Mouse (Mus musculus): ENCODE measurements around the gene Sema6d. TPM values are rescaled to one million over a fixed set of nuclear protein-coding genes. Genes with fewer than 3 reads are reported as not detected.

Gene Sema6d
- total RNA-seq, 2 experiments from 2014 or later, result not detected

- no peak for ATAC-seq (replicated peaks; ENCODE audit: low FRiP score, low TSS enrichment, poor library complexity, severe bottlenecking)
These were observed 578.7 kb downstream of the Sema6d start for GRCm38 (mm10) chr2:124668431-124668830.

- no peak for ATAC-seq (replicated peaks; ENCODE audit: low FRiP score, low TSS enrichment, poor library complexity, severe bottlenecking)
These were observed 583.3 kb downstream of the Sema6d start for GRCm38 (mm10) chr2:124673117-124673516.

DNA sequence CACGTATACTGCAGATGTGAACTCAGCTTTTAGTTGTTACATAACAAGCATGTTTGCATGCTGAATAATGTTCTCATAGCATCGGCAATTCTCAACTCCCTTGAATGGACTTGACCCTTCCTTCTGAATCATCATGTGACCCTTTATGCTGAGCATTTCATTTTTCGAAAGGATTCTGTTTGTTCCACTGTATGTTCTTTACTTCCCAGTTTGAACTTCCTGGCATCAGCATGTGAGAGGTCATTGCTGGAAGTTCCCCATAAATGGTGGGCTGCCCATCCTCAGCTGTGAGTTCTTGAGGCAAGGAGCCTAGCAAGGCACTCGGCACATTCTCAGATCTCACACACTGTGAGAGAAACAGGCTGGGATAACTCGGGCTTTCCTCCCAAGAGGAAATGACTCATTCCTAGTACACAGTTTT, 594.7 kb downstream of the Sema6d start:
- no peak for ATAC-seq (replicated peaks; ENCODE audit: low FRiP score, low TSS enrichment, poor library complexity, severe bottlenecking)

DNA sequence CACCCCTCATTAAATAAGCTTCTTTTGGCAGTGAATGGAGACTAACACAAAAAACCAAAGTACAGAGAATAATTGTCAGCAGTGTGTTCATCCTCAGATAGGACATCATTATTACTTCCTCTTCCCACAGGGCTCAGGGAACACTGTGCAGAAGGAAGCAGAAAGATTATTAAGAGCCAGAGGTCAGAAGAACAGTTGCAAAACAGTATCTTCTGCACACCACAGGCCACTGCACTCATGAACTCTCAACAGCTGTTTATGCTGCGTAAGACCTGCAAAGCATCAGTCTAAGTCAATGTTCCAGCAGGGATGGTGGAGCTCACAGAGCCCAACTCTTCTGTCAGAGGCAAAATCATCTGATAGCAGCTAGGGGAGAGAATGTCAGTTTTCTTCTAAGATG, 600.6 kb downstream of the Sema6d start:
- no peak for ATAC-seq (replicated peaks; ENCODE audit: low FRiP score, low TSS enrichment, poor library complexity, severe bottlenecking)

DNA sequence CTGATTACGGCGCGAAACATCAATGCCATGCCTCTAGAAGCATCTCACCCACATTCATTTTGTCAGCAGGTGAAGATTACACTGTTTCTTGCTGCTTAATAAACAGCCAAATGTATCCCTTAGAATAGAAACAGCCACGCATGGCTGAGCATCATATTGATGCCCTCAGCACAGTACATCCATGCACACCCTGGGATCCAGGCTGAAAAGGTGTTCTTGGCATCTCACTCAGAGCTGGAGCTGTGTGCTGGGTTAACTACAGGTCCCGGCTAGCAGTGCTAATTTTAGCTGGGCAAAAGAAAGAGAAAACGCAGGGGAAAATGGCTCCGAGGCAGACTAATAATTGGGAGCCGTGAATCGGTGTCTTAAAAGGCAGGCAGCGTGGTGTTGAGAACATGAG, 612.9 kb downstream of the Sema6d start:
- ATAC-seq (replicated peaks; ENCODE audit: low FRiP score, low TSS enrichment, poor library complexity, severe bottlenecking), result no peak

- ATAC-seq (replicated peaks; ENCODE audit: low FRiP score, low TSS enrichment, poor library complexity, severe bottlenecking), result no peak
These were observed 615.2 kb downstream of the Sema6d start for GRCm38 (mm10) chr2:124704922-124705321.

- no peak for ATAC-seq (replicated peaks; ENCODE audit: low FRiP score, low TSS enrichment, poor library complexity, severe bottlenecking)
These were observed 616.0 kb downstream of the Sema6d start for GRCm38 (mm10) chr2:124705806-124706205.

GRCm38 (mm10) chr2:124706896-124707295, 617.1 kb downstream of the Sema6d start:
- no peak for ATAC-seq (replicated peaks; ENCODE audit: low FRiP score, low TSS enrichment, poor library complexity, severe bottlenecking)

All from megakaryocyte-erythroid progenitor cell, adult 5-6 weeks (primary cell).